Mouse (Mus musculus): Measurements from ENCODE around the gene 2010111I01Rik.
"Not testable (repeated sequence)": the region's sequence is repeated elsewhere in the genome, so short reads cannot be mapped to it uniquely, and the experiment has no call there.

The 2010111I01Rik gene

DNA sequence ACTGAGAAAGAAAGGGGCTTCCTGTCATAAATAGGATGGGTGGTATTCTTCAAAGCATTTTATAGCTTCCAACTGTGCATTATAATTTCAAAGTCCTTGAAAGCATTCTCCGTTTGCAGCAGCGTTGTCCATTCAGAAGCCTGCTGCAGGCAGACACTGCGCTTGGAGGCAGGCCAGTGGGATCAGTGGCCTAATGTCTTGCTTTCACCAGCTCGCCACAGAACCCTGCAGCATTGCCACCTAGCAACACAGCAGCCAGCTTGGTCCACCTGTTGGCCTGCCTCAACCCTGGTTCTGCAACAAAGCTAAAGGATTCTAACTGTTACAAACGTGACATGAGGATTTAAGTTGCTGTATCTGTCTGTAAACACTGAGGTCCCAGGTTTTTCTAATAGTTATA, 325.0 kb downstream of the 2010111I01Rik start:
- DNase-seq (ENCODE audit: low spot score), result no peak

GRCm38 (mm10) chr13:63290126-63290525, 325.4 kb downstream of the 2010111I01Rik start:
- no peak for DNase-seq (ENCODE audit: low spot score)

- DNase-seq (ENCODE audit: low spot score), result no peak
These were observed 326.3 kb downstream of the 2010111I01Rik start for GRCm38 (mm10) chr13:63291016-63291415.

DNA sequence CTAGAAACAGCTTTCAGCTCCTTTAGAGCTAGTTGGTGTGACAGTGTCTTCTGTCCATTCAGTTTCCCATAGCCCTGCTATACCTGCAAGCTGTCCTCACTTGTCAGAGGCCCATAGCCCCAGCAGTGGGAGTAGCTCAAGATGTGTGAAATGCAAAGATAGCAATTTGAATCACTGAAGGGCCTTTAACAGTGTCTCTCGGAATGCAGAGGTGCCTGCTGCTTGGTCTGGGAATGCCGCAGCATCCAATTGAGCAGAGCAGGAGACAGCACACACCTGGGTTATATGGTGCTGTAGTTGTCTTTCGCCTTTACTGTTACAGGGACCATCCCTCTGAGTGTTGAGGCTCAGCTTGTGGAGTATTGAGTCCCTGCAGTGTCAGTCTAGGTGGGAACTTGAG, 329.0 kb downstream of the 2010111I01Rik start:
- no peak for DNase-seq (ENCODE audit: low spot score)

DNA sequence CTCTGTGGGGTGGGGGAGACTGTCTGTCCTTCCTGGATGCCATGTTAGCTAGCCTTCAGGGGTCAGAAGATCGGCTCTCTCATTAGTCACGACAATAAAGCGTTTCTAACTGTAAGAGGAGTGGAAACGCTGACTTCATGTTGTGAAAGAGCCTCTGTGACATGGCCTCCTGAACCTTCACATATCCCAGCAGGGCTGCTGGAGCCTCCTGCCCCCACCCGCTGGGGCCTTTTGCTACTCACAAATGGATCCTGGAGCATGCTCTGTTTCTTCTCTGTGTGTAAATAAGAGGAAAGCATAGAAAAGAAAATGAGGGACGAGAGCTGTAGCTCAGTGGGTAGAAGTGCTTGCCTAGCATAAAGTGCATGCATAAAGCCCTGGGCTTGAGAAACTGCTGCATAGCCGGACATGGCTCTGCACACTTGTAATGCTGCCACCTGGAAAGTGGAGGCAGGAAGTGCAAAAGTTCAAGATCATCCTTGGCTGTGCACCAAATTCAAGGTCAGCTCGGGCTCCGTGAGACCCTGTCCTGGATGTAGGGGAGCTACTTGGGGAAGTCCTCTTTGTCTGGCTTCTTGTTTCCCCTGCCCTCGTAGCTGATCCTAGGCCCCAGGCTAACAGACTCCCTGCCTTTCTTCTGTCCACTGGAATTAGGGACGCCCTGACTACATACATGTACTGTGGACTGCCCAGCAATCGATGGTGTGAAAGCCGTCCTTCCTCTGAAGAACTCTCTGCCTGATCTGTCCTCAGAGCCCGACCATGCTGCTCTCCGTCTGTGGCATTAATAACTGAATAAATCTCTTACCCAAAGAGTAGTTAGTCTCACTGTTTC, 329.9 kb downstream of the 2010111I01Rik start:
- DNase-seq (ENCODE audit: low spot score), result no peak

- no peak for DNase-seq (ENCODE audit: low spot score)
These were observed 331.6 kb downstream of the 2010111I01Rik start for GRCm38 (mm10) chr13:63296300-63296699.

DNA sequence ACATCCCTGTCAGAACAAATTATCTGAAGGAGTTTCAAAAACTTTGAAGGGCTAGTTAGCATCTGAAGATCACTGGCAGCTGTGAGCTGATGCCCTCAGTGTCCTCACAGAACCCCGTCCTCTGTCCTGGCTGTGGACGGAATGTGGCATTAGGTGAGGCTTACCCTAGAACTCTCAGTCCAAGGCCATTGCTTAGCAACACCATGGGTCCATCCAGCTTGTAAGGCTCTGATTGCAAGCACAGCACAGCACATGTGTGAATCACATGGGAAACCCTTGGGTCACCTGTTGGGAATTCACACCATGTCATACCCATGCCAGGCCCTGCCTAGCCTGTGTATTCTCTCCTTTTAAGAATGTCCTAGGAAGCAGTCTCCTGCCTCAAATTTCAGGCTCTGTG, 332.3 kb downstream of the 2010111I01Rik start:
- no peak for DNase-seq (ENCODE audit: low spot score)

DNA sequence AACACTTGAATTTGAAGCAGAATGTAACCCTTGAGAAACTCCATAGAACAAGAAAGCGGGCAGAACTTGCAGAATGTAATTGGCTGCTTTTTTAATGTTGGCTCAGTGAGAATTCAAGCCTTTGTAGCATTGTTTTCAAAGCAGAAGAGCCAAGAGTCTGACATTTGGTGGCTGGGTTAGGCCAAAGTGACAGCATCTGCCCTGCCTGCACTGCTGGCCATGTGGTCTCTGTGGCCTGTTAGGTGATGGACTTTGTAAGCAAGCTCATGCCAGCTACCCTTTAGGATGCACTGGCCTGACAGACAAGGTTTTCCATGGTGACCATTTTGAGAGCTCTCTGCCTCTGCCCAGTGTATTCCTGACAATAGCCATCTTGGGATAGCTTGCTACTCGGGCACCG, 333.2 kb downstream of the 2010111I01Rik start:
- DNase-seq (ENCODE audit: low spot score), result no peak

DNA sequence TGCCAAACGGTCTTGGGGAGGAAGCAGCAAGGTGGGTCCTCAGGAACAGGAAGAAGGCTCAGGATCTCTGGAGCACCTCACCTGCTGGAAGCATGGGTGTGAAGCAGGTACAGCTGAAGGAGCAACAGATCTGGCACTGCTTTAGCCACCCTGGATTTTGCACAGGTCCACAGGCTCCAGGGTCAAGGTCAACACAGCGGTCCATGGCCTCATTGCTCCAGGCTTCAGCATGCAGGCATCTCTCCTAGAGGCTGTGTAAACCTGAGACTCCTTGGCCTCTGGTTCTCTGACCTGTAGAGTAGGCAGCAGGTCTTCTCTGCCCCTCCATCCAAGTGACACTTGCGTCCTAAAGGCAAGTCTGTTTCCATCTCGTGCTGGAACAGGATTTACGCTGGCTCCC, 334.2 kb downstream of the 2010111I01Rik start:
- DNase-seq (ENCODE audit: low spot score), result no peak

- no peak for DNase-seq (ENCODE audit: low spot score)
These were observed 336.2 kb downstream of the 2010111I01Rik start for GRCm38 (mm10) chr13:63300929-63301328.

DNA sequence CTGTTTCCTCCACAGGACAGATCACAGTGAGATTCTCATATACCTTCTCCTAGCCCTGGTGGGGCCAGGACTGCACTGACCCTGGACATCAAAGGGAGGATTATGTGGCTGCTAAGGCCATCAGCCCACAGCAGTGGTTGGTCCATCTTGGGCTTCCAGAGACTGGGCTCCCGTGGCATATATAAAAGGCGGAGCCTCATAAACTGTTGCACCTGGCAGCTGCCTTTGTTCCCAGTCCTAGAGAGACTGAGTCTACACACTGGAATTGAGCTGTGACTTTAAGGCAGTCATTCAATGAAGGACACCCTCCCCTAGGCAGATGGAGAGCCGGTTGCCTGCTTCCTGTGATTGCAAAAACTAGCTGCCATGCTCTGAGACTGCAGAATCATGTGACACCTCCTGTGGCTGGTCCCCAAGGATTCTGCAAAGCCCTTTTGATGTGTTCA, 337.1 kb downstream of the 2010111I01Rik start:
- no peak for DNase-seq (ENCODE audit: low spot score)

DNA sequence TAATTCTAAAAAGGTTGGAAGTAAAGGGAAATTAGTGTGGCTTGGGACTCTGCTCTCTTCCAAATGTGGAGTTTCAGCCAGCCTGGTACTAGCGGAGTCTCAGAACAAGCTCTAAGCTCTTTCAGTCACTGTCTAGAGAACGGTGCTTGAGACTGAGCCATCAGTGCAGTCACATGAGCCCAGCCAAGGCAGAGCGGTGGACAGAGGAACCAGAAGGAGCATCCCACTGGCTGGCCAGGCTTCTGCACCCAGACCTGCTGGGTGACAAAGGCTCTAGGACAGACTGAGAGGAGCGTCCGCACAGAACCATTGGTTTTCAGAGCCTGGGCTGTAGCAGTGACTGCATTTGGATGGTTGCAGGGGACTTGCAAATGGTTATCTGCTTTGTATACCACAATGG, 337.7 kb downstream of the 2010111I01Rik start:
- no peak for DNase-seq (ENCODE audit: low spot score)

DNA sequence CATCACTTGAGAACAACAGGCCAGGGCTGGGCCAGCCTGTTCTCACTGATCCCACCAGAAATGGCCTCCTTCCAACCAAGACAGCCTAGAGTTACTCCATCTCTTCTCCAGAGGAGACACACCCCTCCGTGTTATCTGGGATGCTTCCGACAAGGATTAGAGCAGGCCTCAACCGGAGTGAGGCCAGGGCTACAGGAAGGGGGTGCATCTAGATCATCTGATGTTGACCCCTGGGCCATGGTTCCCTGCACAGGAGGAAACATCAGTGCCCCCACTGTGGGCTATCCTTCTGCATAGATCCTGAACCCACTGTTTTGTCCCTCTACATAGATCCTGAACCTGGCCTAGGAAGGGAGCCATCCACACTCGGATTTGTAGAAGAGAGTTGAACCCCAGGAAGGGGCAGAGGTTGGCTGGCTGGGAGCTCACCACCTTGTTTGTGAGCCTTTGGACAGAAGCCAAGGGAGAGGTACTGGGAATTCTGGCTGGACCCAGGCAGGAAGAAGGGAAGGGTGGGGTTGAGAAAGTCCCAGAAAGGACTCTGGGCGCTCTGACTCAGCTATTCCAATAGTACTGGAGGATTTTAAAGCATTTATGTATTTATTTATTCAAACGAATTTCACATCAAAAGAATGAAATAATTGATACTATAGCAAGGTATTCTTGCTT, 339.6 kb downstream of the 2010111I01Rik start:
- no peak for DNase-seq (ENCODE audit: low spot score)

DNA sequence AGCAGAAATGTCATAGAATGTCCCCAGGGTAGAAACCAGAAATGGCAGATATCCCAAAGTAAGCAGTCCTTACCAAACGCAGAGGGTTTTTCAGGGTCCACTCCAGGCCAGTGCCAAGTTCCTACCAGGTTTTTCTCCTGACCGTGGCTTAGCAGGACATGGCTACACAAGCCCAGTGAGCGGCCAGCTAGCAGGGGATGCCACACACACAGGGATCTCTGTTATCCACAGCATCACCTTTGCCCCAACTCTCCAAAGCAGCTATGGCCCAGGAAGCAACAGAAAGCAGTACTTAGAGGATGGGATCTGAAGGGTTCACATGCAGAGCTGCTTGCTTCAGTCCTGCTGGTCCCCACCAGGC, 340.1 kb downstream of the 2010111I01Rik start:
- DNase-seq (ENCODE audit: low spot score), result no peak

DNA sequence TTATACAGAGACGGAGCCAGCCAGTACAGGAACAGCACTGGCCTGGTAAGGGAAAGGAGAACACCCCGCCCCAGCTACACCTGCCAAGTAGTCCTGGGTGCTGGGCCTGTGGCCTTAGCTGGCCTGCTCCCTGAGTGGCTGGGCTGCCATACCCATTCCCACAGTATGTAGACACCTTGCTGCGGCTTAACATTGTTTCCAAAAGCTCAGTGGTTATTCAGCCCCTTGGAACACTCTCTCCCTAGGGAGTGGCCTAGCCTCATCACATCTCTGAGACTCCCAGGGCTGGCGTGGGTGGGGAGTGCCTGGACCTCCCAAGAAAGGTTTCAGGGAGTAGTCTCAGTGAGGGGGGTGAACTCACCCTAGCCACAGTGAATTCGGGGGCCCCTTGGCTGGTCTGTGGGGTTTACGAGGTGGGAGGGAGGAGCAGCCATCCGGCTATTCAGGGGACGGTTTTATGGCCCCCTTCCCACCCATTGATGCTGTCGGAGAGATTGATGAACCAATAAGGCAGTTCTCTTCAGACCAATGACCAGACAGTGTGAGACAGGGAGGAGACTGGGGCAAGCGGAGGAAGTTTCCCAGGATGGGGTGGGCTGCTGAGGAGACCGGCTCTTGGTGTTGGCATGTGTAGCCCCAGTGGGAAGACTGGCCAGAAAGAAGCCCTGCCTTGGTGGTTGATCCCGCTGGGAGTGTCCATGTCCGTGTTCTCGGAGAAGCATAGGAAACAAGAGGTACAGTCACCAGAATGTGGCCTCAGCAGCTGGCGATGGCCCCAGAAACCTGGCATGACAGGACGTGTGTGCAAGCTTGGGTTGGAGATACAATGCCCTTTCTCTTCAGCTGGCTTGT, 340.7 kb downstream of the 2010111I01Rik start:
- peak; percentile 46 for DNase-seq (ENCODE audit: low spot score)

GRCm38 (mm10) chr13:63306768-63307167, 342.1 kb downstream of the 2010111I01Rik start:
- DNase-seq (ENCODE audit: low spot score), result no peak

- no peak for DNase-seq (ENCODE audit: low spot score)
These were observed 344.9 kb downstream of the 2010111I01Rik start for GRCm38 (mm10) chr13:63309563-63309962.

GRCm38 (mm10) chr13:63311156-63311555, 346.5 kb downstream of the 2010111I01Rik start:
- DNase-seq (ENCODE audit: low spot score), result no peak

DNA sequence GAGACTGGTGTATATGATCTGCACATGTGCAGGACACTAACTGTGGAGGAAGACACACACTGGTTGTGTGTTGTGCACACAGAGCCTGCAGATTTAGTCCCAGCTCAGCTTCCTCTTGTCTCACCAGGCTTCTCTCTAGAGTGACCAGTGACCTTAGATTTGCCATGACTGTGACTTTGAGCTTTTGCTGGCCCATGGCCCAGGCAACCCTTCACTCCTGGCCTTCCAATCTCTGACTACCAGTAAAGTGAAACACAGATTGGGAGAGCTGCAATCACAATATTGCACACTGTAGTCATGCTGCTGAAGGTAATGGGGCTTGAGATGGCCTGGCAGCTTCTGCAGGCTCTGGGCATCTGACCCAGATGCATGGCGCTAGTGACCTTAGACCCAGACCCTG, 348.6 kb downstream of the 2010111I01Rik start:
- DNase-seq (ENCODE audit: low spot score), result no peak

DNA sequence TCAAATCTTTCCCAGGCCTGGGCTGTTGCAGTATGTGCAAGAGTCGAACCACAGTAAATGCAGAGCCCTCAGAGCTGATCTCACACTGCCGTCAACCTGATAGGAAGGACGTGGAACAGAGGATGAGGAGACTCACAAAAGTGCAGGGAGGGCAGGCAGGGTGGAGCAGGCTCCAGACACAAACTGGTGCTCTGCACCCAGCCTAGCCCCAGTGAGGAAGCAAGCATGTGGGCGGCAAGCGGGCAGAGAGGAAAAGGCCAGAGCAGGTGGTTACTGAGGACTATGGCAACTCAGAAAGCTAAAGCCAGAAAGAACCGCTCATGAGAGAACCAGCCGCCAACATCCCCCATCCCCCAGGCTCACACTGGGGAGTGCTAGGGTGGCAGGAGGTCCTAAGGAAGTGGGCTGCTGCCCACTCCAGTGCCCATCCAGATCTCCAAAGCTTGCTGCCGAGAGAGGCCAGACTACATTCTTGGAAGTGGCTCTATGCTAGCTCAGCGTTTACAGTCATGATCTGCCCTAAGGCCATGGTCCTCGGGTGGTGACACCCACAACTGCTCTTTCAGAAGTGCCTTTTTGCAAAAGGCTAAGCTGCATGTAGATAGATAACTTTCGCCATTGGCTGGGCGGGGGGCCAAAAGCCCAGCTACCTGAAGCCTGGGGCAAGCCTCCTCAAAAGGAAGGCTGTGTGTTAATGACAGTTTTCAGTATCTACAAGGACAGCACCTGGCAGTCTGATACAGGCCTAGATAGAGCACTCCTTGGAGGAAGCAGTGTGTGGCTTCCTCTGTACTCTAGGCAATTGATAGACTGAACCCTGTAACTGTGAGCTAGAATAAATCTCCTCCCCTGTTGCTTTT, 349.3 kb downstream of the 2010111I01Rik start:
- no peak for DNase-seq (ENCODE audit: low spot score)

GRCm38 (mm10) chr13:63314608-63314920, 349.9 kb downstream of the 2010111I01Rik start:
- DNase-seq (ENCODE audit: low spot score), result no peak

DNA sequence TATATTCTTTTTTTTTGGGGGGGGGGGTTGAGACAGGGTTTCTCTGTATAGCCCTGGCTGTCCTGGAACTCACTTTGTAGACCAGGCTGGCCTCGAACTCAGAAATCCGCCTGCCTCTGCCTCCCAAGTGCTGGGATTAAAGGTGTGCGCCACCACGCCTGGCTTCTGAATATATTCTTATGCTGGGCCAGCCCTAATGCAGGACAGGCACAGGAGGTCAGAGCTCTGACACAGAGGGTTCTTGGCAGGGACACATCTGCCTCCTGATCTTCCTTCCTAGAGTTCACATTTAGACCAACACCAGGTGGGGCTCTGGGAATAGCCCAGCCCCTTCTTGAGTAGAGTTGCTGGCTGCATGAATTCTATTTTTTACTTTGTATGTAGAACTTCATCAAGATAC, 350.4 kb downstream of the 2010111I01Rik start:
- DNase-seq (ENCODE audit: low spot score), result not testable (repeated sequence)

Measured in left cerebral cortex, adult 11 months (tissue).